Mouse (Mus musculus): Measurements from ENCODE around the gene Atp13a3.

GRCm38 (mm10) chr16:30416707-30417106, 10.9 kb upstream of the Atp13a3 start:
- TF ChIP-seq CTCF (conservative IDR thresholded peaks at IDR 0.05; ENCODE audit: insufficient read depth, insufficient read length, low read depth, low read length) = no peak
- TF ChIP-seq POLR2A (IDR thresholded peaks at IDR 0.05; ENCODE audit: low read depth, low read length) = no peak

Measured in kidney, adult 2 months (tissue).